Comparison of ENCODE assay signal across 8 mouse cellular contexts in genomic region chr8:108885450-108885849, GRCm38 (mm10).
A peak's percentile ranks its signal among the peaks of the same experiment; 100 is the strongest.
DNase-seq lines count a peak whose midpoint lies in the region; ATAC-seq and TF ChIP-seq lines count a peak whose summit lies in the region.

No protein-coding gene starts in this region.

- no peaks in the 10 kb centered on the region for H3K36me3 ChIP-seq in heart, embryonic 11.5 days (ENCODE audit: control insufficient read depth, insufficient read depth, low read length)
- H3K36me3 ChIP-seq in midbrain, embryonic 15.5 days (replicated peaks), result no peaks in the 10 kb centered on the region

- peak; percentile 55 to 66 for DNase-seq in heart, adult 18-20 months
- peak; percentile 25 for DNase-seq in kidney, adult 9 months
- no peak for DNase-seq in spleen, postnatal 4 days (ENCODE audit: low spot score in 2 of 2)
- DNase-seq in urinary bladder, adult 2 months (ENCODE audit: low spot score), result no peak
- DNase-seq in B cell, adult 2 months, result no peak

- peaks cover 26% of the 10 kb centered on the region for H3K4me1 ChIP-seq in heart, embryonic 11.5 days (ENCODE audit: control insufficient read depth, insufficient read depth, low read length)
- H3K4me1 ChIP-seq in embryonic fibroblast, embryonic 13.5 days (ENCODE audit: control insufficient read depth, insufficient read depth, low read length), result peaks cover 3% of the 10 kb centered on the region
- H3K4me1 ChIP-seq in midbrain, embryonic 15.5 days, result peaks cover 57% of the 10 kb centered on the region

- H3K4me3 ChIP-seq in heart, embryonic 11.5 days (ENCODE audit: low read depth, low read length), result no peak overlapping the region
- H3K4me3 ChIP-seq in embryonic fibroblast, embryonic 13.5 days (ENCODE audit: insufficient read depth, low read length), result no peak overlapping the region
- no peak overlapping the region for H3K4me3 ChIP-seq in midbrain, embryonic 15.5 days

- H3K27me3 ChIP-seq in heart, embryonic 11.5 days (ENCODE audit: control insufficient read depth, insufficient read depth, low read length), result no peaks in the 10 kb centered on the region
- no peaks in the 10 kb centered on the region for H3K27me3 ChIP-seq in midbrain, embryonic 15.5 days (replicated peaks)

- no peak for TF ChIP-seq POLR2A in embryonic fibroblast, embryonic 13.5 days (IDR thresholded peaks at IDR 0.05; ENCODE audit: low read depth, low read length)

- WGBS in heart, embryonic 11.5 days (ENCODE audit: insufficient replicate concordance), result 72% methylated on average over 14 of the region's 14 CpGs
- WGBS in midbrain, embryonic 15.5 days, result 46% methylated on average over 14 of the region's 14 CpGs

- no peak overlapping the region for H3K9ac ChIP-seq in heart, embryonic 11.5 days (ENCODE audit: low read depth, low read length)
- H3K9ac ChIP-seq in midbrain, embryonic 15.5 days, result no peak overlapping the region

- H3K9me3 ChIP-seq in heart, embryonic 11.5 days (replicated peaks; ENCODE audit: control insufficient read depth, low read length), result no peaks in the 10 kb centered on the region
- H3K9me3 ChIP-seq in midbrain, embryonic 15.5 days, result no peaks in the 10 kb centered on the region

- ATAC-seq in heart, embryonic 11.5 days (replicated peaks; ENCODE audit: insufficient number of reproducible peaks, low FRiP score, low TSS enrichment), result no peak
- ATAC-seq in midbrain, embryonic 15.5 days (replicated peaks), result no peak

- no peak overlapping the region for H3K4me2 ChIP-seq in heart, embryonic 11.5 days
- no peak overlapping the region for H3K4me2 ChIP-seq in midbrain, embryonic 15.5 days

- no peak overlapping the region for H3K27ac ChIP-seq in heart, embryonic 11.5 days (ENCODE audit: low read depth, low read length)
- H3K27ac ChIP-seq in embryonic fibroblast, embryonic 13.5 days (ENCODE audit: insufficient read depth, low read length), result peak overlapping the region; percentile 10; the same call in 1 of the 2 replicates
- H3K27ac ChIP-seq in midbrain, embryonic 15.5 days, result peak overlapping the region; percentile 28

- no peak for TF ChIP-seq CTCF in embryonic fibroblast, embryonic 13.5 days (IDR thresholded peaks at IDR 0.05; ENCODE audit: borderline replicate concordance, insufficient read depth, low read length)

Comparison
In these comparisons a context has a peak if more than half of its experiments do, and no peak if none do; other contexts are left out.
1. DNase-seq: peak in heart, adult 18-20 months (2 of 2) and kidney, adult 9 months (single experiment); none in spleen, postnatal 4 days (0 of 2), urinary bladder, adult 2 months (single experiment) and B cell, adult 2 months (0 of 2).